Mouse (Mus musculus) olfactory bulb, adult 2 months (tissue): Measurements from ENCODE around the gene Dnajc4.

Experiments
- CTCF ChIP-seq: fragments of 200-500 bp; IDR thresholded peaks from 2 replicates; pipeline ENCODE4 v1.5.1; 2012; ENCODE audit warnings: low read depth, mild to moderate bottlenecking, low read length, moderate library complexity; ENCODE audit not compliant: insufficient read depth
- POLR2A ChIP-seq: fragments of 200-500 bp; IDR thresholded peaks from 2 replicates; pipeline ENCODE4 v1.6.1; 2012; ENCODE audit warnings: mild to moderate bottlenecking, low read depth, low read length, moderate library complexity; ENCODE audit not compliant: insufficient read depth

- TF ChIP-seq CTCF (no peak), POLR2A (no peak)
Measured at GRCm38 (mm10) chr19:6987904-6988285, 4.5 kb downstream of the Dnajc4 start.
